Mouse (Mus musculus) heart, embryonic 14.5 days (tissue): Measurements from ENCODE around the gene Arvcf. TPM values are rescaled to one million over a fixed set of nuclear protein-coding genes. Genes with fewer than 3 reads are reported as not detected.
A peak's percentile ranks its signal among the peaks of the same experiment; 100 is the strongest.

Experiments
- ATAC-seq: fragments of 200-750 bp; cut with Nextera tagmentation; 2 replicates; pipeline ENCODE4 v1.8.0; 2017; ENCODE audit warnings: low read depth, moderate TSS enrichment; ENCODE audit not compliant: insufficient number of reproducible peaks, insufficient read depth, low FRiP score
- H3K27ac ChIP-seq, 2 experiments: fragments of 200-500 bp in 1 of 2; fragments of 300-500 bp in 1 of 2; sonication (generic) in 1 of 2; replicated peaks in 1 of 2; 2 replicates each; pipeline ENCODE4 v1.5.1; 2012 to 2014; ENCODE audit warnings: low read depth in 2 of 2, low read length in 2 of 2, control low read depth in 1 of 2, mild to moderate bottlenecking in 1 of 2, mixed read lengths in 1 of 2; ENCODE audit not compliant: control insufficient read depth in 1 of 2, insufficient read depth in 1 of 2
- H3K27me3 ChIP-seq: fragments of 300-500 bp; sonication (generic); 2 replicates; pipeline ENCODE4 v1.6.1; 2014; ENCODE audit warnings: mild to moderate bottlenecking, low read length, control low read depth; ENCODE audit not compliant: control insufficient read depth, insufficient read depth
- H3K36me3 ChIP-seq: fragments of 300-500 bp; sonication (generic); 2 replicates; pipeline ENCODE4 v1.6.1; 2014; ENCODE audit warnings: mild to moderate bottlenecking, control low read depth, low read length, mixed read lengths; ENCODE audit not compliant: control insufficient read depth, insufficient read depth
- H3K4me1 ChIP-seq, 2 experiments: fragments of 200-500 bp in 1 of 2; fragments of 300-500 bp in 1 of 2; sonication (generic) in 1 of 2; 2 replicates each; pipeline ENCODE4 v1.6.1; 2012 to 2014; ENCODE audit warnings: low read length in 2 of 2, control low read depth in 1 of 2, mixed read lengths in 1 of 2; ENCODE audit not compliant: control insufficient read depth in 2 of 2, insufficient read depth in 2 of 2
- H3K4me2 ChIP-seq: fragments of 300-500 bp; sonication (generic); 2 replicates; pipeline ENCODE4 v1.6.1; 2014; ENCODE audit warnings: mild to moderate bottlenecking, low read length
- H3K4me3 ChIP-seq, 2 experiments: fragments of 200-500 bp in 1 of 2; fragments of 300-500 bp in 1 of 2; sonication (generic) in 1 of 2; 2 replicates each; pipeline ENCODE4 v1.5.1; 2012 to 2014; ENCODE audit warnings: low read length in 2 of 2, mild to moderate bottlenecking in 2 of 2, control low read depth in 1 of 2, low read depth in 1 of 2, moderate library complexity in 1 of 2; ENCODE audit not compliant: control insufficient read depth in 1 of 2, insufficient read depth in 1 of 2
- H3K9ac ChIP-seq: fragments of 300-500 bp; sonication (generic); 2 replicates; pipeline ENCODE4 v1.6.1; 2014; ENCODE audit warnings: mild to moderate bottlenecking, low read length
- H3K9me3 ChIP-seq: fragments of 300-500 bp; sonication (generic); 2 replicates; pipeline ENCODE4 v1.6.1; 2016; ENCODE audit warnings: low read length, control low read depth; ENCODE audit not compliant: control insufficient read depth
- WGBS: fragments of 180-500 bp; shearing (Covaris S2); extraction: QIAGEN DNeasy Blood & Tissue Kit; methylation state at CpG from one replicate; pipeline ENCODE4 v1.1.7; 2014; 5-methylcytosine and 5-hydroxymethylcytosine counted together
- polyA plus RNA-seq: library from polyadenylated mRNA; unstranded; fragments of >200 nt; fragmentation: Nextera tagmentation; extraction: Ambion mirVana; gene quantifications from 2 replicates; pipeline ENCODE4 v1.2.1, GENCODE M21; 2014

The Arvcf gene
- polyA plus RNA-seq, 1 experiment from 2014 or later = 32.3 TPM

DNA sequence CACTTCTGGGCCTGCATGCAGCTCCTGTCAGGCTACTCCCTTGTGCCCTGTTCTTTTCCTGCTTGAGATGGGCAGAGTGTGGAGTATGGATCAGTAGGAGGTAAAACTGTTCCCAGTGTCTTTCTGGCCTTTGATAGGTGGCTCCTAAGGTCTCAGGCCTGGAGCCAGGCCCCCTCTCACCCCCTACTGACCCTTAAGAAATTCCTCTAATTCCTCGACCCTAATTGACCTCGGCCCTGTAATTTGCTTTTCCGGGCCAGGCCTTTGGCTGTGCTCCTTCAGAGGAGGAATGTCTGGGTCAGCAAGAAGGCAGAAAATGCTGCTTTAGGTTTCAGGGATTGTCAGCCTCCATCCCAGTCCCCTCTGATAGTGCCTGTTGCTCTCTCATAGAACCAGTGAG lies 35.8 kb downstream of the Arvcf start:
- Histone ChIP-seq H3K36me3 (no peaks in the 10 kb centered on the region), H3K27ac (no peak overlapping the region), H3K4me2 (no peak overlapping the region), H3K27me3 (no peaks in the 10 kb centered on the region), H3K4me3 (no peak overlapping the region), H3K9ac (peak overlapping the region; percentile 21; the same call in 1 of the 2 replicates), H3K4me1 (peaks cover 31 to 46% of the 10 kb centered on the region in 2 experiments), H3K9me3 (no peaks in the 10 kb centered on the region)
- ATAC-seq = no peak
- WGBS = 31% methylated on average over 3 of the region's 3 CpGs

DNA sequence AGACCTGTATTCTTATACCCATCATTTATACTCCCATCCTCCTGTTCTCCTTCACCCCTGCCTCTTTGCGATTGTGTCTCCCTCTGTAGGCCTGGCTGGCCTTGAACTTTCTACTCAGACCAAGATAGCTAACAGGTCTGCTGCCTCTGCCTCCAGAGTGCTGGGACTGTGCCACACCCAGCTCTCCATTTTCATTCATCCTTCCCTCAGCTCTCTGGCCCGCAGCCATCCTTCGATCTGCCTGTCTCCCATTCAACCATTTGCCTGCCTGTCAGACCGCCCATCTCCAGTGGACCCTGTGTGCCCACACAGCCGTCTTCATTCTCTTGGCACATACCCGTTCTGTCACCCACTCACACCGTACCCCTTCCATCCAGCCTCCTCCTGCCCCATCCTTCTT lies 36.2 kb downstream of the Arvcf start:
- Histone ChIP-seq H3K4me1 (peaks cover 34 to 47% of the 10 kb centered on the region in 2 experiments), H3K27ac (no peak overlapping the region)
- no peak for ATAC-seq

DNA sequence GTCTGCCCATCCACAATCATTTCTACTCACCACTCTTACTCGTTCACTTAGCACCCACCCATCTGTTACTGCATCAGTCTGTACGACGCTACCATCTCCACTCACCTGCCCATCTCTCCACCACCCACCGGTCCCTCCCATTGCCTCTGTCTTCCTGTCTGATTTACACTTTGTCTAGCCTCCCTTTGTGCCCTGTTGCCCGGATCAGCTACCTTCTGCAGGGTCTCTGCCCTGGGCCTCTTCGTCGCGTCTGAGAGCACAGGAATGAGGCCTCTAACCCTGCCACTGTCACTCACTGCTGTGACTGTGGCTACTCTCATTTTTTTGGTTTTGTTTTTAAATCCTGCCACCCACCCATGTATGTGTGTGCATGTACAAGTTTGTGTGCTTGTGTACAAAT lies 36.7 kb downstream of the Arvcf start:
- Histone ChIP-seq H3K36me3 (no peaks in the 10 kb centered on the region), H3K9me3 (no peaks in the 10 kb centered on the region), H3K4me2 (no peak overlapping the region), H3K9ac (no peak overlapping the region), H3K4me3 (no peak overlapping the region), H3K27me3 (no peaks in the 10 kb centered on the region), H3K27ac (no peak overlapping the region), H3K4me1 (peaks cover 31 to 43% of the 10 kb centered on the region in 2 experiments)
- no peak for ATAC-seq
- WGBS = 82% methylated on average over 8 of the region's 8 CpGs

More for the DNA sequence above, 36.2 kb downstream of the Arvcf start:
- Histone ChIP-seq H3K9ac (peak overlapping the region; percentile 21; the same call in 1 of the 2 replicates), H3K36me3 (no peaks in the 10 kb centered on the region), H3K9me3 (no peaks in the 10 kb centered on the region), H3K4me3 (no peak overlapping the region), H3K4me2 (no peak overlapping the region), H3K27me3 (no peaks in the 10 kb centered on the region)
- WGBS = 87% methylated on average over 7 of the region's 7 CpGs

DNA sequence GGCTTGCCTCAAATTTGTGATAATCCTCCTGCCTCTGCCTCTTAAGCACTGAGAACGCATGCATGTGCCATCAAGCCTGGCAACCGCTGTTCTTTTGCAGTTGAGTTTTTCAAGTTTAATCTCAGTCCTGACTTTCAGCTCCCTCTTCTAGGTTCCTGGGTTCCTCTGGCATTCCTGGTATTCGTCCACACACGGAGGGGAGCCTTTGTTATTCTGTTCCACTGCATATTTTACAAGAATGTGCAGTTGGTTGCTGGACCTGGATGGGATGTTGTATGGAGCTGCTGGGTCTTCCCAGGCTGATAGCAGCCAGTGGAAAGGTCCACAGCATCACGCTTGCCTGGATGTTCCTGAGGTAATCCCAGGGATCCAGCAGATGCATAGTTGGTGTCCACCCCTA lies 37.4 kb downstream of the Arvcf start:
- no peak overlapping the region for H3K4me2 ChIP-seq
- WGBS = 67% methylated on average over 5 of the region's 5 CpGs
- no peak overlapping the region for H3K4me3 ChIP-seq
- H3K27ac ChIP-seq = no peak overlapping the region
- ATAC-seq = no peak
- peaks cover 28 to 38% of the 10 kb centered on the region in 2 experiments for H3K4me1 ChIP-seq
- H3K27me3 ChIP-seq = no peaks in the 10 kb centered on the region
- H3K9ac ChIP-seq = no peak overlapping the region
- no peaks in the 10 kb centered on the region for H3K9me3 ChIP-seq
- no peaks in the 10 kb centered on the region for H3K36me3 ChIP-seq

DNA sequence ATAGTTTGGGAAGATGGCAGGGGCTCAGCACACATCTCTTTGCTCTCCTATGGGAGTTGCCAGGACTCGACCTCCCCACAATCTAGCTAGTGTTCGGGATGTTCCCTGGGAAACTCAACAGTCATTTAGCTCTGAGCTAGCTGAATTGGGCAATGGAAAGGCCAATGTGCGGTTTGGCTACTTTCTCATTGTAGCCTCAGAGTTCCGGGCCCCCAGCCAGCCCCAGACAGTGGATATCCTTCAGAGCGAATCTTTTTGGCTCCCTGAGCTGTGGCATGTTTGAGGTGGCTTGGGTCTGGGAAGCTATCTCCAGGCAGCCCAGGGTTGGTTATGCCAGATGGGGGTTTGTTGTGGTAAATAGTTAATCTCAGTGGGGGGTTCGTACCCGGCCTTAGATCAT lies 38.5 kb downstream of the Arvcf start:
- Histone ChIP-seq H3K9ac (no peak overlapping the region), H3K36me3 (no peaks in the 10 kb centered on the region), H3K9me3 (no peaks in the 10 kb centered on the region), H3K4me2 (no peak overlapping the region), H3K27ac (no peak overlapping the region), H3K4me3 (no peak overlapping the region), H3K27me3 (no peaks in the 10 kb centered on the region), H3K4me1 (peaks cover 28 to 38% of the 10 kb centered on the region in 2 experiments)
- 81% methylated on average over 7 of the region's 7 CpGs for WGBS
- no peak for ATAC-seq

DNA sequence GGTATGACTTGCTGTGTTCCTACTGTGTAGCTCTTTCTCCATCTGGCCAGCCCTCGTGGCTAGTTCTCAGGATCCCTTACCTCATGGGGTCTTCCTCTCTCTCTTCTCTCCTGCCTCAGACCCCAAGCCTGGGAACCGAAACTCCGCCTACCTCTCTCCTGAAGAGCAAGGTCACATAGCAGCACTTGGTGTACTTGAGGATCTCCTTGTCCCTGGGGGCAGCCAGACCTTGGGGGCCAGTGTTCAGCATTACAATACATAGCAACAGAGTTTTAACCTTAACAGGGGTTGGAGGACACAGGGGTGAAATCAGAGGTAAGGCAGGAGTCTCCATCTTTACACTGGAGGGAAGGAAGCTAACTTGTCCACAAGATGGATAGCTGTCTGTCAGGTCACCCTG lies 39.0 kb downstream of the Arvcf start:
- Histone ChIP-seq H3K4me3 (no peak overlapping the region), H3K36me3 (no peaks in the 10 kb centered on the region), H3K9ac (no peak overlapping the region), H3K27ac (peak overlapping the region in 1 of 2 experiments; percentile 47; a peak in 2 of 4 replicates), H3K4me2 (no peak overlapping the region), H3K4me1 (peaks cover 28 to 38% of the 10 kb centered on the region in 2 experiments), H3K9me3 (no peaks in the 10 kb centered on the region), H3K27me3 (no peaks in the 10 kb centered on the region)
- 42% methylated on average over 3 of the region's 3 CpGs for WGBS
- ATAC-seq = no peak

DNA sequence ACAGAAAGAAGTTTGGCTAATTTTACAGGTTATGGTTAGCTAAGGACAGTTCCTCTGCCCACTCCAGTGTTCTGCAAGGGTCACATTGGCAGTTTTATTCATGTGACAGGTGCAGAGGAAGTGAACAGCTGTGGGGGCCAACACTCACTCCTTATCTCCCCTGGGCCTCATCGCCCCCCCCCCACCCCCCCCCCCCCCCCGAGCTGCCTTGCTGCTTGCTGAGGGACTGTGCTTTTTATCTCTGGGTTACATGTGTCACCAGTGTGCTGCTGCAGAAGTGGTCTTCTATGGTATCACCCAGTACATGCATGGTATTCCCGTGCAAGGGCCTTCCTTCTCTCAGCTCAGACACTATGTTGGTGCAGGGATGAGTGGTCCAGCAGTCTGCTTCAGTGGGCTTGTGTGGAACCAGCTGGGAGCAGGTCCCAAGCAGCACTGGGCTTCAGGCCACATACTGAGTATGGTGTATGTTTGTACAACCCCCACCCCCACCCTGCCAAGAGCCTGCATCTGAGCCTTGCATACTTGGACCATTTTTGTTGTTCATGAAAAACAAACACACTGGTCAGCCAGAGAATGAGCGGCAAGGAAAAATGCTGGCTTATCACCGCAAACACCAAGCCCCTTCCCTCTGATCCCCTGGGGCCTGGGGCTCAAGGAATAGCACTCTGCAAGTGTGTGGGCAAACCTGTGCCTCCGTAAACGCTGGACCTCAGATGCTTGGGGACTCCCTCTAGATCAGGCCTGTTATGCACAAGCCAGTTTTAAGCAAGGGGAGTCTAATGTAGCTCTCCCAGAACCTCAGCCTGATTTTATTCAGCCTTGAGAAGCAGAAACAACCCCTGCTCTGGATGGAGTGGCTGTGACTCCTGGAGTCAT lies 40.0 kb downstream of the Arvcf start:
- Histone ChIP-seq H3K9ac (0 out of 2 replicates have a peak overlapping the region, but pooled peaks have one; percentile 16), H3K36me3 (no peaks in the 10 kb centered on the region), H3K4me1 (peaks cover 28 to 37% of the 10 kb centered on the region in 2 experiments), H3K4me2 (no peak overlapping the region), H3K27me3 (no peaks in the 10 kb centered on the region), H3K27ac (peak overlapping the region in 1 of 2 experiments; percentile 47; a peak in 3 of 4 replicates), H3K4me3 (no peak overlapping the region), H3K9me3 (no peaks in the 10 kb centered on the region)
- no peak for ATAC-seq
- 20% methylated on average over 7 of the region's 7 CpGs for WGBS
